Mouse (Mus musculus): Measurements from ENCODE around the gene Hpse2.

Hpse2 gene

DNA sequence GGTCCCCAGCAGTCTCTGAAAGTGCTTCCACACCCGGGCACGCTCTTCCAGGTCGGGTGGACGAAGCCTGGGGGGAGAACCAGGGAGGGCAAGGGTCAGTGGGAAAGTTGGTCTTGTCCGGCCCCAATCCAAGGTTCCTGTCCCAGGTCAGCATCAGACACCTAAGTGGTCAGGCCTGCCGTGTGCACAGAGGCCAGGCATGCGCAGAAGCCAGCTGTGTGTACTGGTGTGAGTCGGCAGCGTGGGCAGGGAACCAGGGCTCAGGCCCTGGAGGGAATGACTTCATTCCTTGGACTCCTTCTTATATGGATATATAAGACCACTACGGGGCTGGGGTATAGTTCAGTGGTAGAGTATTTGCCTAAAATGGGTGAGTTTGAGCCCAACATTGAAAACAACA is 618.5 kb downstream of the Hpse2 start:
- DNase-seq = no peak

- no peak for DNase-seq
Measured at GRCm38 (mm10) chr19:42767361-42767760, 620.8 kb downstream of the Hpse2 start.

DNA sequence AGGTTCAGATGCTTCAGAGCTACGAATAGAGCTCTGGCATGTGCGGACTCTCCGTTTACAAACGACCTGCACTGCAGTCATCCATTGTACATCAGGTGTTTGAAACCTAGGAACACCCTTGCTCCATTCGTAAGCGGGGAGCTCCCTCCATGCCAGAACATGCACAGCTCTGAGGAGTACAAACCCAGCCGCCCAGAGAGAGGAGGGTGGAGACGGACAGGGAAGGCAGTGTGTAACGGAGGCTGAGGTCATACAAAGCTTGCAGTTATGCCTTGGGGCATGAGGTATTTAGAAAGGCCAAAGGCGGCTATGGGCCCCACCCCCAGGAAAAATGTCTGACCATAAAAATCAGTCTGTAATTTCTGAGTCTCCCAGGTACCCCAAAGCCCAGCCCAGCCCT is 623.8 kb downstream of the Hpse2 start:
- no peak for DNase-seq

- DNase-seq = no peak
Measured at GRCm38 (mm10) chr19:42756671-42757070, 631.5 kb downstream of the Hpse2 start.

GRCm38 (mm10) chr19:42755148-42755870 is 632.8 kb downstream of the Hpse2 start:
- no peak for DNase-seq

GRCm38 (mm10) chr19:42753141-42753917 is 634.8 kb downstream of the Hpse2 start:
- DNase-seq = no peak

- DNase-seq = peak; percentile 52
Measured at GRCm38 (mm10) chr19:42752363-42752931, 635.7 kb downstream of the Hpse2 start, which contains the start of gene Pyroxd2. Gene Pyroxd2, minus strand, starts transcription at chr19:42752775.

GRCm38 (mm10) chr19:42750196-42750595 is 638.0 kb downstream of the Hpse2 start:
- DNase-seq = no peak

DNA sequence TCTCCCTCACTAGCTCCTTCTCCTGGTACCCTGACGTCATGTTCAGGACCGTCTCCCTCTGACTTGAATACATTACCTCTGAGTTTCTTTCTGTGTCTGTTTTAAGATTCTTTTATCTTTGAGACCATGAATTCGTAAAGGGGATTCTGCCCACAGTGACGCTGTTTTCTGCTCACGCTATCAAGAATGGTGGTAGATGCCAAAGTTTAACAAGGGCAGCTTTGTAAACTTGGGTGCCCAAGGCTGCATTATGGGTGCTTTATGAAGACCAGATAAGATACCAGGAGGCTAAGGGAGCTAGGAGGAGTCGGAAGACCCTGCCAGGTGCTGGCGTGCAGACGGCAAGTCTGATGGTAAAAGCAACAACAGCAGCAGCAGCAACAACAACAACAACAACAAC is 641.5 kb downstream of the Hpse2 start:
- DNase-seq = no peak

DNA sequence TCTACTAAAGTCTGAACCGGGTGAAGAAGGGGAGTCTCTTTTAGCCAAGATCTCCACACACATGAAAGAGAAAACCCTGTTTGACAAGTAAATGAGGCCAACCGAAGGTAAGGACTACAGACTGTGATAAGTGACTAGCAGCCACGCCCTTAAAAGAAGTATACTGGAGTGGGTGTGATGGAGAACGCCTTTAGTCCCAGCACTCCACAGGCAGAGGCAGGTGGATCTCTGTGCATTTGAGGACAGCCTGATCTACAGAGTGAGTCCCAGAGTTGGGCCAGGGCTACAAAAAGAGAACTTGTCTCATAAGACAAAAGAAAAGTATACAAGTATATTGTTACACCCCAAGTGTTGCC is 642.3 kb downstream of the Hpse2 start:
- no peak for DNase-seq

DNA sequence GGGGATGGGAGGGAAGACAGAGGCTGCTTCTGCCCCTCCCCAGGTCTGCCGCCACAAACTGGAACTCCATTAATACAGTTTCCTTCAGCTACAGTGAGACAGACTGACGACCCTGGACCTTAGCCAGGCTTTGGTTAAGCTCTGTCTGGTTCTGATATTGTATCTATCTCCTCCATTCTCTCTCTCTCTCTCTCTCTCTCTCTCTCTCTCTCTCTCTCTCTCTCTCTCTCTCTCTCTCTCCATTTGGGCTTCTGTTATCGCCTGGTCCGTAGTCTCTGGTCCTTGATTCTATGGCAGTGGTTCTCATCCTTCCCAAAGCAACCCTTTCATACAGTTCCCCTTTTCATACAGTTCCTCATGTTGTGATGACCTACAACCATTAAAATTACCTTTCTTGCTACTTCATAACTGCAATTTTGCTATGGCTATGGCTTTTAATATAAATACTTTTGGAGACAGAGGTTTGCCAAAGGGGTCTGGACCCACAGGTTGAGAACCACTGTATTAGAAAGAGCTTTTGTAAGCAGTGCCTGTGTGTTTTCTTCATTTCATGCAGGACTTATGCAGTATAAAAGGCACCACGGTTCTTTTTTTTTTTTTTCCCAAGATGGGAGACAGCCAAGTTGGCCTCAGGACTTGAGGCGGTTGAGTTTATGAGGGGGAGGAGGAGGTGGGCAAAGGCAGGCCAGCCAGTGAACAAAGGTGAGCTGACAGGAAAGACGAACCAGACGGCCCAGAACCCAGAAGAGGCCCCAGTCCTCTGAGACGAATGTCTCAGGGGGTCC is 642.9 kb downstream of the Hpse2 start:
- DNase-seq = no peak

GRCm38 (mm10) chr19:42744162-42744586 is 644.0 kb downstream of the Hpse2 start:
- DNase-seq = no peak

DNA sequence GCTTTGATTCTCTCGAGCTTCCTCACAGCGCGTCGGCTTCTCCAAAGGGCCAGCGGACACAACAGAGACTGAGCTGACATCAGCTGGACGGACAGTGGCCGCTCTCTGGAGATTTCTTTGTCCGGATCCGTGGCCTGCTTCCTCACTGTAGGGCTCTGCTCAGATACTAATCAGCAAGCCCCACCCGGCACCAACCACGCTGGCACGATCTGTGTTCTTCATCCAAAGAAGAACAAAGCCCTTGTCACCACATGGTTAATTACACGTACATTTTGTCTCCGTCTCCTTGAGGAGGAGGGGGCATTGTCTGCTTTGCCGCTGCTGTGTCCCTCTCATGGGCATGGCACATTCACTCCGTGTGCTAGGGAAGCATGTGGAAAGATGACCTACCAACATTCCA is 644.9 kb downstream of the Hpse2 start:
- no peak for DNase-seq

DNA sequence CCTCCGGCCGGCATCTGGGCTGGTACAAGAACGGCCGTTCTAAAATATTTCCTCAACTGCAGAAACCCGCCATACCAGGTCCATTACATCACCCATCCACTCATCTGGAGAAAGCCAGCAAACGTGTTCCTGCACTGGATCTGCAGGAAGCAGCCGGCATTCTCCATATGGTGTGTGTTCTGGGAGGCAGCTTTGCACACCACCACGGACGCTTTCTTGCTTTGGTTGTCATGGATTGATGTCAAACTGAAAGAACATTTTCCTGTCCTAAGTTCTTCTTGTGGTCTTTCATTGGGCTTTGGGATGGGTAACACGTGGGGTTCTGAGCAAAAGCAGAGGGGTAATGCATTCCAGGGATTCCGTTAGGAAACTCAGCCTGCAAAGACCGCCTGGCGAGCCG is 646.3 kb downstream of the Hpse2 start:
- no peak for DNase-seq

GRCm38 (mm10) chr19:42740163-42740899 is 647.8 kb downstream of the Hpse2 start:
- no peak for DNase-seq

DNA sequence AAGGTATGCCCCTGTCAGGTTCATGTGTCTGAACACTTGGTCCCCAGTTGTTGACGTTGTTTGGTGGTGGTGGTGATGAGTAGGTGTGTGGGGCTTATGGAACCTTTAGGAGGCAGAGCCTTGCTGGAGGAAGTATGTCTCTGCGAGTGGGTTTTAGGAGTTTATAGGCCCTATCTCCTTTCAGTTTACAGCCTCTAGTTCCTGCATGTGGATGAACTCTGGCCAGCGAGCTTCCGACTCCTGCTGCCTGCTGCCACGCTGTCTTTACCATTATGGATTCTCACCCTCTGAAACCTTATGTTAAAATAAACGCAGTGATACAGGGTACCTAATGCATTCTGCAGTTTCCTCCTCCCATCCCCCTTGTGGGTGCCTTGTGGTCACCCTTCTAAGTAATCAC is 648.4 kb downstream of the Hpse2 start:
- DNase-seq = no peak

DNA sequence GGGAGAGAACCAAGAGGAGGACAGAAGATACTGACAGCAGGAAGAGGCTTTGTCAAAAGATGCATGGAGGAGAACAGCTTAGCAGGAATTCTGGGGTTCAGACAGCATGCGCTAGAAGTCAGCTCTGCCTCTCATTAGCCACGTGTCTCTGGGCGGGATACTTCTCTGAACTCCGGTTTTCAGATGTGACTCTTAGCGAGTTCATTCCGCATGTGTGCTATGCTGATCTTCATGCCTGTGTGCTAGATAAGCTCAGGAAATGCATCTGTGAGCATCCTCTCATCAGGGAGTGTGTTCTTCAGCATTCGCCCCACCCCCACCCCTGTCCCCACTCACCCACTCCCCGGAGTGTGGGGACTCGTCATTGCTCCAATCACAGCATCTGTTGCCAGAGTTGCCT is 650.4 kb downstream of the Hpse2 start:
- DNase-seq = no peak

Measured in cerebellum, adult 9-10 months (tissue).